Mouse (Mus musculus): ENCODE data around the gene Trim47.
"Not testable (repeated sequence)": the region's sequence is repeated elsewhere in the genome, so short reads cannot be mapped to it uniquely, and the experiment has no call there.

Gene Trim47

GRCm38 (mm10) chr11:116106963-116107776, 19.8 kb downstream of the Trim47 start:
- no peak for DNase-seq

DNA sequence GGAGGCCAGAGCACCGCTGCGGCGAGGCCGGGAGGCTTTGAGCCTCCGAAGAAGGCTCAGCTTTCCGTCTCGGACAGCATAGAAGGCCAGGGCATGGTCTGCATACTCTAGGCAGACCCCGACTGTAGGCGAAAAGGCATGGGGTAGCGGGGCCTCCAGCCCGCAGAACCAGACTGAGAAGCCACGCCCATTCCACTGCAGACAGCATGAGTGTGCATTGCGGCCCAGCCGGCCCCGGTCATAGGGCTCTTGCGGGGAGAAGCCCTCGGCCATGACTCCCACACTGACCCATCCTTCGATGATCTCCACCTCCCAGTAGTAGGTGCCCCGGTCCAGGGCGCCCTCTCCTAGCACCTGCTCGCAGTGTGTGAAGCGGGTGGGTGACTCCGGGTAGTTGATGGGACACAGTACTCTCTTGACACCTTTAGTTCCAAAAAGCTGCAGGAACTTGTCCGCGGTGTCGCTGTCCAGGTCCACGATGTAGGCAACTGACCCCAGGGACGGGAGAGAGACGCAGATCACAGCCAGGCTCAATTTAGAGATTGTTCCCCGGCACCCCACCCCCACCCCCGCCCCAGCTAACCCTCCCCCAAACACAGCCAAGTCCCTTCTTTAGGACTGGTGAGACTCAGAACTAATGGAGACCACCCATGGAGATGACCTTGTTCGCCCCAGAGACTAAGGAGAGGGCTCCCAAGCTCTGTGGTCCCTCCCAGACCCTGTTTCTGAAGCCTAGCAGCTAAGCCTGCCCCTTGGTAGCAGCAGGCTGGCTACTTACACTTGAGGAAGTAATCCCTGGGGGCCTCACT, 20.7 kb downstream of the Trim47 start:
- no peak for DNase-seq

DNA sequence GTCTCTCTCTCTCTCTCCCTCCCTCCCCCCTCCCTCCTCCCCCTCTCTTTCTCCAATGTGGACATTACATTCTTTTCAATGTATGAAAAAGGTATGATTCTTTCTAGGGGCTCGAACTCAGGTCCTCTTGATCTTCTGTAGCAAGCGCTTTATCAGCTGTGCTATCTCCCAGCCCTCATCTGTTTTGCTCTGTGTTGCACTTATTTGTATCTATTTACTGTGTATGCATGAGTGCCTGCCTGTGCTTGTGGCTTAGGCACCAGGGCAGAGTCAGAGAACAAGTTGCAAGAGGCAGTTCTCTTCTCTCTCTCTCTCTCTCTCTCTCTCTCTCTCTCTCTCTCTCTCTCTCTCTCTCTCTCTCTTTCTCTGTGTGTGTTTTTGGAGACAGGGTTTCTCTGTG, 21.9 kb downstream of the Trim47 start:
- DNase-seq: no peak

GRCm38 (mm10) chr11:116104006-116104646, 22.9 kb downstream of the Trim47 start:
- no peak for DNase-seq

DNA sequence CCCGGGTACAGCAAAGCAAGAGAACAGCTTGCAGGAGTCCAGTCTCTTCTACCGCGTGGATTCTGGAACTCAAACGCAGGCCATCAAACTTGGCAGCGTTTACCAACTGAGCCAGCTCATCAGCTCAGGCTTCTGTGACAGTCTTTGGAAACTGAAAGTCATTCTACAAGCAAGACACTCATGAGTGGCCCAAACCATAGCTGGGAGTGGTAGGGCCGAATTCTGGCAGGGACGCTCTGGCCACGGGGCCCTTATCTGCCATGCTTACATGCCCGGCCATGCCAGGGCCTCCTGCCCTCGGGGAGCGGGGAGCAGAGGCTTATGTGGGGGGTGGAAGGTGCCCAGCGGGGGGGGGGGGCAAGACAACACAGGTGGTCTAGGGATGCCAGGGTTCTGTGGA, 23.4 kb downstream of the Trim47 start:
- DNase-seq: no peak

- no peak for DNase-seq
These were observed 24.5 kb downstream of the Trim47 start for GRCm38 (mm10) chr11:116102472-116102871.

DNA sequence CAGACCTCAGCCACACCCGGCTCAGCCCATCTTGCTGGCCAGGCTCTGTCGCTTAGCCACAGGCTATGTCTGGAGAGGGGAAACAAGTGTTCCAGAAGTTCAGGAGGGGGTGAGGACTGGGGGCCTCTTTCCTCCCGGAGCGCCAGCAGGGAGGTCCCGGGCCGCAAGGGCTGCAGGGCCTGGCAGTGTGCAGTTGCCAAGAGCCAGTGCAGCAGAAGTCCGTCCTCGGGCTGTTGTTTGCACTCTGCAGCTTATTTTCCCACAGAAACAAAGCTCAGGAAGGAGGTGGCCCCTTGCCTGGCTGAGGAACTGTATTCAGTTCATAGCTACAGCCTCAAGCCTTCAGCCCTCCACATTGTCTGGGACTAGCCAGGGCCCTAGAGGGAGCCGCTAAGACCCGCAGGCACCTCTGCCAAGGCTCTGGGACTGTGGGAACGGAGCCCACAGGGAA, 25.1 kb downstream of the Trim47 start:
- no peak for DNase-seq

DNA sequence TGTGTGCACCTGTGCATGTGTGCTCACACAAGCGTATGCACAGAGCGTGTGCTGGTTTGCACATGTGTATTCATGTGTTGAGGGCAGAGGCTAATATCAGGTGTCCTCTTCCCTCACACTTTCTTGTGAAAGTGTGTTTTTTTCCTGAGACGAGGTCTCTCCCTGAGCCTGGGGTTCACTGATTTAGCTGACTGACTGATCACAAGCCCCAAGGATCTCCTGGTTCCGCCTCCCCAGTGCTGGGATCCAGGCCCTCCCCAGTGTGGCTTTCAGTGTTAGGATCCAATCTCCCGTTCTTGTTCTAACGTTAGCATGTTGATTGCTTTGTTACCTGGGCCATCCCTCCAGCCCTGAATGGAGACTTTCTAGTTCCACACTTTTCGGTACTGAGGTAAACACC, 26.2 kb downstream of the Trim47 start:
- no peak for DNase-seq

DNA sequence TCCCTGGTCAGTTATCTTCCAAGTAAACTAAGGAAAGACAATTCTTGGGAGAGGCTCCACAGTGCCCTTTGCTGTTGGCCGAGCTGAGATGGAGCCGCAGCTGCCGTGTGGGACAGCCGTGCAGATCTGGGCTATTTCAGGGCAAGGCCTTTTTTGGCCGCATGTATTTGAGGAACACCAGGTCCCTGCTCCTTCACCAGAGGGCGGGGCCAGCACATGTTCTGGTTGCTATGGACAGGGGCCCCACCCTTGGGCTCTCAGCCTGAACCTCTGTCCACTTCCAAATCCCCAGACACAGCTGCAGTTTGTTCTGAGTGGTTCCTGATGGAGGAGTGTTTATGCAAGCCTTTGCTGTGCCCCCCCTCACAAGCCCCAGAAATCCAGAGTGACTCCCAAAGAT, 26.6 kb downstream of the Trim47 start:
- DNase-seq: no peak

- DNase-seq: no peak
These were observed 27.5 kb downstream of the Trim47 start for GRCm38 (mm10) chr11:116099462-116099861.

GRCm38 (mm10) chr11:116098711-116099460, 28.1 kb downstream of the Trim47 start:
- DNase-seq: no peak

GRCm38 (mm10) chr11:116096213-116097108, 30.5 kb downstream of the Trim47 start:
- DNase-seq: no peak

- DNase-seq: no peak
These were observed 31.4 kb downstream of the Trim47 start for GRCm38 (mm10) chr11:116095573-116095972.

- no peak for DNase-seq
These were observed 33.0 kb downstream of the Trim47 start for GRCm38 (mm10) chr11:116093771-116094565.

DNA sequence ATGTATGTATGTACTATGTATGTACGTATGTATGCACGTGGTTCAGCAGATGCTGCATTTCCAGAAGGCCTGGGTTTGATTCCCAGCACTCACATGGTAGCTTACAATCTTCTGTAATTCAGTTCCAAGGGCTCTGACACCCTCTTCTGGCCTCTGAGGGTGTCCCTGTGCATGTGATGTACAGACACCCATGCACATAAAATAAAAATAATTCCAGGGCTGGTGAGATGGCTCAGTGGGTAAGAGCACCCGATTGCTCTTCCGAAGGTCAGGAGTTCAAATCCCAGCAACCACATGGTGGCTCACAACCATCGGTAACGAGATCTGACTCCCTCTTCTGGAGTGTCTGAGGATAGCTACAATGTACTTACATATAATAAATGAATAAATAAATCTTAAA, 34.1 kb downstream of the Trim47 start:
- DNase-seq: not testable (repeated sequence)

DNA sequence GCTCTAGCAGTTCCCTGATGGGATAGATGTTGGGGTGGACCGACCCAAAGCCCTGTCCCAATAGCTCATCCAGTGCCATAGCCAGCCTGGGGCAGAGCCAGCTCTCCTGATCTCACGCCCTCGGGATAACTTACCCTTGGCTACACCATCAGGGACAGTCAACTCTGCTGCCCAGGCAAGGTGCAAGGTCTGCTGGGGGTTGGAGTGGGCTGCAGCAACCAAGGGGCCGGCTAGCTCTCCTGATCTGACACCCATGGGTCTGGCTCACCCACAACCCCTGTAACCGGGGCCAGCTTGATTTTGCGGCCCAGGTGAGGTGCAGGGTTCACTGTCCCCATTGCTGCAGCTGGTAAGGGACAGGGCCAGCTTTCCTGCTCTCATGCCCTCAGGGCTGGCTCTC, 35.4 kb downstream of the Trim47 start:
- no peak for DNase-seq

DNA sequence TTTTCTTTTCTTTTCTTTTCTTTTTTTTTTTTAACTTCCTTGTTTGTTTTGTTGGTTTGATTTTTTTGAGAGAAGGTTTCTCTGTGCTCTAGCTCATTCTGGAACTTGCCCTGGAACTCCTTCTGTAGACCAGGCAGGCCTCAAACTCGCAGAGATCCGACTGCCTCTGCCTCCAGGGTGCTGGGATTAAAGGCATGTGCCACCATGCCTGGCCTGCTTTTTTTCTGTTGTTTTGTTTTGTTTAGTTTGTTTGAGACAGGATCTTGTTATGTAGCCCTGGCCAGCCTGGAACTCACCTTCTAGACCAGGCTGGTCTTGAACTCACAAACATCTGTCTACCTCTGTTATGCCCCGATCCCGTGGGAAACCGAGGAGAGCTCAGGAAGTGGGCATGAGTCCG, 37.5 kb downstream of the Trim47 start:
- DNase-seq: no peak

DNA sequence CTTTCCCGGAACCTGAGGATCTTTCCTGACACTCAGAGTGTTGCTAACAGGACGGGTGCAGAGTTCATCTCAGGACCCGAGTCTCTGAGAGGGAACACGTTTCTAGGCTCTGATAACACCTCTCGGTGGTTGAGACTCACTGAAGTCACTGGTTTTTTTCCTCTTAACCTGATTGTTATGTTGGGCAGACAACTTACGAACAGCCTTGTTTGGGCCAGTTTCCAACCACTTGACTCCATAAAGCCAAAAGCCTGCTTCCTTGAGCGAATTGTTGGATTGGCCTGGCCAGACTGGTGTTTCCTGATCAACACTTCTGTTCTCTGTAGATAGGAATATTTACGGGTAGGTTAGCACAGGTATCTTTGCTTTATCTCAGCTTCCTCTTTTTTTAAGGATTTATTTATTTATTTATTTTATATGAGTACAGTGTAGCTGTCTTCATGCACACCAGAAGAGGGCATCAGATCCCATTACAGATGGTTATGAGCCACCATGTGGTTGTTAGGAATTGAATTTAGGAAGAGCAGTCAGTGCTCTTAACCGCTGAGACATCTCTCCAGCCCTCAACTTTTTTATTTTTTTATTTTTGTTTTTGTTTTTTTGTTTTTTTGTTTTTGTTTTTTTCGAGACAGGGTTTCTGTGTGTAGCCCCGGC, 38.1 kb downstream of the Trim47 start:
- DNase-seq: no peak

- no peak for DNase-seq
These were observed 38.8 kb downstream of the Trim47 start for GRCm38 (mm10) chr11:116088188-116088587.

Measured in cerebellum, postnatal 25 days (tissue).